Mouse (Mus musculus) megakaryocyte, embryonic 14.5 days (primary cell): Measurements from ENCODE around the gene Secisbp2. TPM values are rescaled to one million over a fixed set of nuclear protein-coding genes. Genes with fewer than 3 reads are reported as not detected.
"Not testable (repeated sequence)": the region's sequence is repeated elsewhere in the genome, so short reads cannot be mapped to it uniquely, and the experiment has no call there.

Experiments used
- H3K27me3 ChIP-seq: replicated peaks from 2 replicates; pipeline ENCODE3; 2012; ENCODE audit warnings: inconsistent platforms
- H3K36me3 ChIP-seq: replicated peaks from 2 replicates; pipeline ENCODE3; 2012; ENCODE audit warnings: low read length, inconsistent platforms, mixed read lengths
- H3K4me1 ChIP-seq: 2 replicates; pipeline ENCODE4 v1.6.1; 2012; ENCODE audit warnings: inconsistent platforms
- H3K4me3 ChIP-seq: replicated peaks from 2 replicates; pipeline ENCODE3; 2012; ENCODE audit warnings: moderate library complexity, mild to moderate bottlenecking, inconsistent platforms
- H3K9me3 ChIP-seq: 2 replicates; pipeline ENCODE4 v1.6.1; 2012; ENCODE audit warnings: inconsistent platforms
- FLI1 ChIP-seq: IDR thresholded peaks from 2 replicates; pipeline ENCODE4 v1.6.1; 2012; ENCODE audit warnings: low read length, inconsistent platforms, mixed read lengths
- GATA1 ChIP-seq: IDR thresholded peaks from 3 replicates; pipeline ENCODE4 v1.6.1; 2012; ENCODE audit warnings: mixed read lengths, low read length, inconsistent platforms, borderline replicate concordance
- polyA plus RNA-seq: library from polyadenylated mRNA; stranded (reverse); fragments of >175 nt; gene quantifications from 2 replicates; pipeline ENCODE4 v1.2.3, GENCODE M21; 2012; ENCODE audit warnings: low replicate concordance; ENCODE audit not compliant: insufficient read depth

Secisbp2 gene
- polyA plus RNA-seq, 1 experiment = 21.6 TPM

GRCm38 (mm10) chr13:51653961-51654360 lies 2.5 kb downstream of the Secisbp2 start:
- Histone ChIP-seq H3K4me3 (no peak overlapping the region), H3K4me1 (peaks cover 34% of the 10 kb centered on the region), H3K9me3 (no peaks in the 10 kb centered on the region), H3K27me3 (no peaks in the 10 kb centered on the region), H3K36me3 (peaks cover 82% of the 10 kb centered on the region)
- no peak for TF ChIP-seq GATA1
- no peak for TF ChIP-seq FLI1

DNA sequence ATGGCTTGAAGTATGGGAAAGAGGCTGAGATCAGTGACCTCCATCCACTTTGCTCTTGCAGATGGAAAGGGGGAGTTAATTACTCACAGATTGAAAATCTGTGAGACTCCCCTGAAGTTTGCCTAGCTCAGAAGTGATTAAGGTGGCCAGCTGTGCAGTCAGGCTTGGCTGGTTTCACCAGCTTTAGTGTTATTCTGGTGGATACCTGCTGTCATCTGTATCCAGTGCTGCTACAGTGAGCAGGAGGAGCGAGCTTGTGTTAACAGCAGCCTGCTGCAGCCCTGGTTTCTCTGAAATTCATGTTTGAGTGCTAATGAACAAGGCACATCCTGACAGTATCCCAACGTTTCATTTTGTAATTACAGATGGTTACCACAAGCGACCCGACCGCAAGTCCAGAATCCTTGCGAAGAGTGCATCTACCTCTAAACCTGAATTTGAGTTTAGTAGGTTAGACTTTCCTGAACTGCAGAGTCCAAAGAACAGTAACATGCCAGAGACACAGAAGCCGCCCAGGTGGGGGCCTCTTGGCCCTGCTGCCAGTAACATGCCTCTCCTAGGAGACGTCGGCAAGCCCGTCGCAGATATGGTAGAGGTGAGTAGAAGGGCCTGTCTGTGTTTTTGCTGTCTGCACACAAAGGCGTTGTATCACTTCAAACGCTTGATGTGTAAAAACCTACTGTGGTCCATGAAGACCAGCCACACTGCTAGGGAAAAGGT lies 5.2 kb downstream of the Secisbp2 start:
- TF ChIP-seq FLI1 (no peak), GATA1 (no peak)
- H3K36me3 ChIP-seq = peaks cover 89% of the 10 kb centered on the region
- peaks cover 19% of the 10 kb centered on the region for H3K4me1 ChIP-seq

DNA sequence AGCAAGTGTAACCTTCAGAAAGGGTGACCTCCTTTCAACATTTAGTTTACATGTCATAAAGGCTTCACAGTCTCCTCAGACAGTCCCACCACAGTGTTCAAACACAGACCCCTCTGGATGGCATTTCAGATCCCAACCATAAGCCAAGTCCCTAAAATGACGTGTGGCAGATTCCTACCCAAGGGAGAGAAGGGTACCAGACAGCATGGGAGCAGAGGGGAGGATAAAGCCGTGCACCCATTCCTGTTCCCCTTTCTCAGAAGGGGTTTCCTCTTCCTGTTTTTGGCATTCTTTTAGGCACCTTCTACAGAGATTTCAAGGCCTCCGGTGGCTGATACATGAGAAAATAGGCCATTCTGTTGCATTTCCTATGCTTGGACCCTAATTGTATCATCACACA lies 6.6 kb downstream of the Secisbp2 start:
- Histone ChIP-seq H3K4me3 (no peak overlapping the region), H3K36me3 (peaks cover 96% of the 10 kb centered on the region), H3K27me3 (no peaks in the 10 kb centered on the region), H3K9me3 (no peaks in the 10 kb centered on the region), H3K4me1 (peaks cover 10% of the 10 kb centered on the region)
- TF ChIP-seq FLI1 = no peak
- TF ChIP-seq GATA1 = no peak

More for the DNA sequence above, 5.2 kb downstream of the Secisbp2 start:
- no peaks in the 10 kb centered on the region for H3K27me3 ChIP-seq
- no peaks in the 10 kb centered on the region for H3K9me3 ChIP-seq
- no peak overlapping the region for H3K4me3 ChIP-seq

DNA sequence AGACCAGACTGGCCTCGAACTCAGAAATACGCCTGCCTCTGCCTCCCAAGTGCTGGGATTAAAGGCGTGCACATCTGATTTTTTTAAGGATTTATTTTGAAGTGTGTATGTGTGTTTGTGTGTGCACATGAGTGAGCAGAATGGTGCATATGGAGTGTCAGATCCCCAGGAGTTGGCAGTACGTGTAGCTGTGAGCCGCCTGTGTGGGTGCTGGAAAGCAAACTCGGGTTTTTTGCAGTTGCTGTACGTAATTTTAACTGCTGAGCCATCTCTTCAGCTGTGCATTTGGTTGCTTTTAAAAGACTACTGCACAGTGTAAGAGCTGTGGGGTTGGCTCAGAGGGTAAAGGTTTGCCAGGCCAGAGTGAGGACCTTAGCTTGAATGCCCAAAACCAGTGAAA lies 8.1 kb downstream of the Secisbp2 start:
- no peaks in the 10 kb centered on the region for H3K27me3 ChIP-seq
- H3K36me3 ChIP-seq = peaks cover 95% of the 10 kb centered on the region

GRCm38 (mm10) chr13:51663561-51663960 lies 12.1 kb downstream of the Secisbp2 start:
- Histone ChIP-seq H3K4me3 (no peak overlapping the region), H3K9me3 (no peaks in the 10 kb centered on the region), H3K27me3 (no peaks in the 10 kb centered on the region), H3K36me3 (peaks cover 93% of the 10 kb centered on the region), H3K4me1 (peaks cover 6% of the 10 kb centered on the region)
- TF ChIP-seq FLI1 (no peak), GATA1 (no peak)

More for the DNA sequence above, 8.1 kb downstream of the Secisbp2 start:
- no peak for TF ChIP-seq GATA1
- TF ChIP-seq FLI1 = no peak
- no peaks in the 10 kb centered on the region for H3K9me3 ChIP-seq
- H3K4me1 ChIP-seq = 0 out of 2 replicates have a peak, but pooled peaks cover 2% of the 10 kb centered on the region
- H3K4me3 ChIP-seq = no peak overlapping the region

GRCm38 (mm10) chr13:51668195-51668594 lies 16.7 kb downstream of the Secisbp2 start:
- peaks cover 86% of the 10 kb centered on the region for H3K36me3 ChIP-seq
- H3K9me3 ChIP-seq = not testable (repeated sequence)

GRCm38 (mm10) chr13:51676641-51677040 lies 25.1 kb downstream of the Secisbp2 start:
- Histone ChIP-seq H3K4me3 (no peak overlapping the region), H3K27me3 (no peaks in the 10 kb centered on the region), H3K4me1 (peaks cover 51% of the 10 kb centered on the region), H3K36me3 (peaks cover 93% of the 10 kb centered on the region), H3K9me3 (no peaks in the 10 kb centered on the region)
- TF ChIP-seq FLI1 (no peak), GATA1 (no peak)

More at GRCm38 (mm10) chr13:51668195-51668594, 16.7 kb downstream of the Secisbp2 start:
- H3K27me3 ChIP-seq, H3K4me1 ChIP-seq, H3K4me3 ChIP-seq: not testable (repeated sequence)

DNA sequence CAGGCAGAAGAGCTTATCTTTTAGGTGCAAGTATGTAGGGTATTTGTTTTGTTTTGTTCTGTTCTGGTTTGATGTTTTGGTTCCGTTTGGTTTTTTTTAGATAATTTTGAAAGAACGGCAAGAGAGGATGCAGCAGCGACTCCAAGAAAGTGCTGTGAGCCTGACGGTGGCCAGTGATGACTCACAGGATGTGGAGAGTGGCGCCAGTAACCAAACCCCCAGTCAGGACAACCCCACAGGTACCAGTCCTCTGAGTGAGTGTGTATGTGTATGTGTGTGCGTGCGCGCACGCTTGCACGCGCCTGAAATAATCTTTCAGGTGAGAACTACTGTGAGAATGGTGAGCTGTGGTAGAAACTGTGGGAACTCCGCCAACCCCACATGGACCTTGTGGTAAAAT lies 25.5 kb downstream of the Secisbp2 start:
- Histone ChIP-seq H3K27me3 (no peaks in the 10 kb centered on the region), H3K4me1 (peaks cover 51% of the 10 kb centered on the region), H3K36me3 (peaks cover 94% of the 10 kb centered on the region), H3K4me3 (no peak overlapping the region), H3K9me3 (no peaks in the 10 kb centered on the region)
- TF ChIP-seq GATA1 (no peak), FLI1 (no peak)

- peaks cover 51% of the 10 kb centered on the region for H3K4me1 ChIP-seq
- H3K9me3 ChIP-seq = no peaks in the 10 kb centered on the region
- TF ChIP-seq FLI1 = no peak
- no peak for TF ChIP-seq GATA1
- H3K4me3 ChIP-seq = no peak overlapping the region
- H3K27me3 ChIP-seq = no peaks in the 10 kb centered on the region
- peaks cover 100% of the 10 kb centered on the region for H3K36me3 ChIP-seq
These were observed 26.2 kb downstream of the Secisbp2 start for GRCm38 (mm10) chr13:51677630-51678185.

- H3K4me3 ChIP-seq = no peak overlapping the region
- H3K36me3 ChIP-seq = peaks cover 100% of the 10 kb centered on the region
- TF ChIP-seq FLI1 (no peak), GATA1 (no peak)
- H3K27me3 ChIP-seq = no peaks in the 10 kb centered on the region
- peaks cover 51% of the 10 kb centered on the region for H3K4me1 ChIP-seq
- H3K9me3 ChIP-seq = no peaks in the 10 kb centered on the region
These were observed 27.2 kb downstream of the Secisbp2 start for GRCm38 (mm10) chr13:51678687-51679086.
